Mouse (Mus musculus): ENCODE measurements around the gene Ckap2l. TPM values are rescaled to one million over a fixed set of nuclear protein-coding genes. Genes with fewer than 3 reads are reported as not detected.

The Ckap2l gene
- polyA plus RNA-seq, 1 experiment from 2014 or later: 47.6 TPM

- Histone ChIP-seq H3K4me1 (ENCODE audit: control insufficient read depth, insufficient read depth, low read length) (no peaks in the 10 kb centered on the region), H3K27ac (replicated peaks; ENCODE audit: low read depth, low read length) (no peak overlapping the region), H3K4me3 (ENCODE audit: low read depth, low read length) (no peak overlapping the region), H3K36me3 (ENCODE audit: control insufficient read depth, insufficient read depth, low read length) (no peaks in the 10 kb centered on the region), H3K27me3 (replicated peaks; ENCODE audit: control insufficient read depth, insufficient read depth, low read length) (no peaks in the 10 kb centered on the region), H3K4me2 (ENCODE audit: low read depth, low read length) (no peak overlapping the region), H3K9ac (ENCODE audit: low read depth, low read length) (no peak overlapping the region), H3K9me3 (ENCODE audit: control insufficient read depth, low read length) (no peaks in the 10 kb centered on the region)
- ATAC-seq (ENCODE audit: low read depth) (no peak), DNase-seq (ENCODE audit: low spot score) (no peak)
- WGBS: 94% methylated on average over 12 of the region's 12 CpGs
Measured at GRCm38 (mm10) chr2:129246924-129247323, 50.1 kb downstream of the Ckap2l start.

GRCm38 (mm10) chr2:129246436-129246835, 50.6 kb downstream of the Ckap2l start:
- no peak overlapping the region for H3K4me2 ChIP-seq (ENCODE audit: low read depth, low read length)
- DNase-seq (ENCODE audit: low spot score): no peak
- no peak for ATAC-seq (ENCODE audit: low read depth)
- H3K9me3 ChIP-seq (ENCODE audit: control insufficient read depth, low read length): no peaks in the 10 kb centered on the region
- H3K4me1 ChIP-seq (ENCODE audit: control insufficient read depth, insufficient read depth, low read length): no peaks in the 10 kb centered on the region
- H3K4me3 ChIP-seq (ENCODE audit: low read depth, low read length): no peak overlapping the region
- no peaks in the 10 kb centered on the region for H3K36me3 ChIP-seq (ENCODE audit: control insufficient read depth, insufficient read depth, low read length)
- H3K27me3 ChIP-seq (replicated peaks; ENCODE audit: control insufficient read depth, insufficient read depth, low read length): no peaks in the 10 kb centered on the region
- no peak overlapping the region for H3K27ac ChIP-seq (replicated peaks; ENCODE audit: low read depth, low read length)
- 71% methylated on average over 6 of the region's 7 CpGs for WGBS
- H3K9ac ChIP-seq (ENCODE audit: low read depth, low read length): no peak overlapping the region

GRCm38 (mm10) chr2:129245618-129246017, 51.4 kb downstream of the Ckap2l start:
- Histone ChIP-seq H3K9ac (ENCODE audit: low read depth, low read length) (no peak overlapping the region), H3K36me3 (ENCODE audit: control insufficient read depth, insufficient read depth, low read length) (no peaks in the 10 kb centered on the region), H3K9me3 (ENCODE audit: control insufficient read depth, low read length) (no peaks in the 10 kb centered on the region), H3K27me3 (replicated peaks; ENCODE audit: control insufficient read depth, insufficient read depth, low read length) (no peaks in the 10 kb centered on the region), H3K4me2 (ENCODE audit: low read depth, low read length) (no peak overlapping the region), H3K27ac (replicated peaks; ENCODE audit: low read depth, low read length) (no peak overlapping the region), H3K4me3 (ENCODE audit: low read depth, low read length) (no peak overlapping the region), H3K4me1 (ENCODE audit: control insufficient read depth, insufficient read depth, low read length) (no peaks in the 10 kb centered on the region)
- ATAC-seq (ENCODE audit: low read depth) (peak; percentile 82; the same call in 1 of the 2 replicates), DNase-seq (ENCODE audit: low spot score) (peak; percentile 72)
- WGBS: 41% methylated on average over 5 of the region's 5 CpGs

GRCm38 (mm10) chr2:129244446-129245120, 52.4 kb downstream of the Ckap2l start:
- Histone ChIP-seq H3K4me1 (ENCODE audit: control insufficient read depth, insufficient read depth, low read length) (no peaks in the 10 kb centered on the region), H3K4me2 (ENCODE audit: low read depth, low read length) (no peak overlapping the region), H3K27ac (replicated peaks; ENCODE audit: low read depth, low read length) (no peak overlapping the region), H3K4me3 (ENCODE audit: low read depth, low read length) (no peak overlapping the region), H3K9ac (ENCODE audit: low read depth, low read length) (no peak overlapping the region), H3K36me3 (ENCODE audit: control insufficient read depth, insufficient read depth, low read length) (no peaks in the 10 kb centered on the region), H3K27me3 (replicated peaks; ENCODE audit: control insufficient read depth, insufficient read depth, low read length) (no peaks in the 10 kb centered on the region), H3K9me3 (ENCODE audit: control insufficient read depth, low read length) (0 out of 2 replicates have a peak, but pooled peaks cover 3% of the 10 kb centered on the region)
- ATAC-seq (ENCODE audit: low read depth) (peak; percentile 60; the same call in 1 of the 2 replicates), DNase-seq (ENCODE audit: low spot score) (peak; percentile 59)
- WGBS: 72% methylated on average over 20 of the region's 20 CpGs

- WGBS: 44% methylated on average over 9 of the region's 9 CpGs
- H3K27ac ChIP-seq (replicated peaks; ENCODE audit: low read depth, low read length): no peak overlapping the region
- no peak for ATAC-seq (ENCODE audit: low read depth)
Measured at GRCm38 (mm10) chr2:129243786-129244185, 53.2 kb downstream of the Ckap2l start.

GRCm38 (mm10) chr2:129243005-129243404, 54.0 kb downstream of the Ckap2l start:
- ATAC-seq (ENCODE audit: low read depth) (no peak), DNase-seq (ENCODE audit: low spot score) (no peak)
- no peak overlapping the region for H3K27ac ChIP-seq (replicated peaks; ENCODE audit: low read depth, low read length)
- H3K4me1 ChIP-seq (ENCODE audit: control insufficient read depth, insufficient read depth, low read length): no peaks in the 10 kb centered on the region
- no peaks in the 10 kb centered on the region for H3K36me3 ChIP-seq (ENCODE audit: control insufficient read depth, insufficient read depth, low read length)
- 0 out of 2 replicates have a peak, but pooled peaks cover 3% of the 10 kb centered on the region for H3K9me3 ChIP-seq (ENCODE audit: control insufficient read depth, low read length)
- no peak overlapping the region for H3K4me3 ChIP-seq (ENCODE audit: low read depth, low read length)
- WGBS: 89% methylated on average over 4 of the region's 4 CpGs
- no peak overlapping the region for H3K4me2 ChIP-seq (ENCODE audit: low read depth, low read length)
- H3K9ac ChIP-seq (ENCODE audit: low read depth, low read length): no peak overlapping the region
- H3K27me3 ChIP-seq (replicated peaks; ENCODE audit: control insufficient read depth, insufficient read depth, low read length): no peaks in the 10 kb centered on the region

More at GRCm38 (mm10) chr2:129243786-129244185, 53.2 kb downstream of the Ckap2l start:
- Histone ChIP-seq H3K36me3 (ENCODE audit: control insufficient read depth, insufficient read depth, low read length) (no peaks in the 10 kb centered on the region), H3K9ac (ENCODE audit: low read depth, low read length) (no peak overlapping the region), H3K27me3 (replicated peaks; ENCODE audit: control insufficient read depth, insufficient read depth, low read length) (no peaks in the 10 kb centered on the region), H3K4me2 (ENCODE audit: low read depth, low read length) (no peak overlapping the region), H3K9me3 (ENCODE audit: control insufficient read depth, low read length) (0 out of 2 replicates have a peak, but pooled peaks cover 3% of the 10 kb centered on the region), H3K4me1 (ENCODE audit: control insufficient read depth, insufficient read depth, low read length) (no peaks in the 10 kb centered on the region), H3K4me3 (ENCODE audit: low read depth, low read length) (no peak overlapping the region)
- DNase-seq (ENCODE audit: low spot score): no peak

- no peak for ATAC-seq (ENCODE audit: low read depth)
- Histone ChIP-seq H3K4me1 (ENCODE audit: control insufficient read depth, insufficient read depth, low read length) (no peaks in the 10 kb centered on the region), H3K27me3 (replicated peaks; ENCODE audit: control insufficient read depth, insufficient read depth, low read length) (no peaks in the 10 kb centered on the region), H3K9me3 (ENCODE audit: control insufficient read depth, low read length) (0 out of 2 replicates have a peak, but pooled peaks cover 3% of the 10 kb centered on the region), H3K36me3 (ENCODE audit: control insufficient read depth, insufficient read depth, low read length) (no peaks in the 10 kb centered on the region), H3K4me3 (ENCODE audit: low read depth, low read length) (no peak overlapping the region), H3K27ac (replicated peaks; ENCODE audit: low read depth, low read length) (no peak overlapping the region), H3K4me2 (ENCODE audit: low read depth, low read length) (no peak overlapping the region), H3K9ac (ENCODE audit: low read depth, low read length) (no peak overlapping the region)
- 49% methylated on average over 7 of the region's 7 CpGs for WGBS
- no peak for DNase-seq (ENCODE audit: low spot score)
Measured at GRCm38 (mm10) chr2:129241845-129242833, 54.9 kb downstream of the Ckap2l start.

GRCm38 (mm10) chr2:129240726-129241432, 56.1 kb downstream of the Ckap2l start:
- DNase-seq (ENCODE audit: low spot score): no peak
- H3K36me3 ChIP-seq (ENCODE audit: control insufficient read depth, insufficient read depth, low read length): no peaks in the 10 kb centered on the region
- 73% methylated on average over 9 of the region's 9 CpGs for WGBS
- no peak overlapping the region for H3K9ac ChIP-seq (ENCODE audit: low read depth, low read length)
- H3K4me1 ChIP-seq (ENCODE audit: control insufficient read depth, insufficient read depth, low read length): no peaks in the 10 kb centered on the region
- no peaks in the 10 kb centered on the region for H3K27me3 ChIP-seq (replicated peaks; ENCODE audit: control insufficient read depth, insufficient read depth, low read length)
- H3K9me3 ChIP-seq (ENCODE audit: control insufficient read depth, low read length): 0 out of 2 replicates have a peak, but pooled peaks cover 3% of the 10 kb centered on the region
- no peak overlapping the region for H3K4me2 ChIP-seq (ENCODE audit: low read depth, low read length)
- no peak for ATAC-seq (ENCODE audit: low read depth)
- no peak overlapping the region for H3K4me3 ChIP-seq (ENCODE audit: low read depth, low read length)
- H3K27ac ChIP-seq (replicated peaks; ENCODE audit: low read depth, low read length): no peak overlapping the region
